Mouse (Mus musculus) layer of hippocampus, adult 18-20 months (tissue): ENCODE results near the gene Nfx1. TPM values are rescaled to one million over a fixed set of nuclear protein-coding genes. Genes with fewer than 3 reads are reported as not detected.

Experiments used
- DNase-seq, 2 experiments: peaks; one replicate each; pipeline ENCODE4 v3.0.0; 2022; ENCODE audit warnings: low spot score in 2 of 2
- total RNA-seq, 2 experiments: library from RNA; stranded (reverse); gene quantifications; 2 replicates each; pipeline ENCODE4 v1.2.3; 2021

Nfx1 gene
- total RNA-seq, 2 experiments from 2014 or later, result 65.6 to 68.7 TPM

DNA sequence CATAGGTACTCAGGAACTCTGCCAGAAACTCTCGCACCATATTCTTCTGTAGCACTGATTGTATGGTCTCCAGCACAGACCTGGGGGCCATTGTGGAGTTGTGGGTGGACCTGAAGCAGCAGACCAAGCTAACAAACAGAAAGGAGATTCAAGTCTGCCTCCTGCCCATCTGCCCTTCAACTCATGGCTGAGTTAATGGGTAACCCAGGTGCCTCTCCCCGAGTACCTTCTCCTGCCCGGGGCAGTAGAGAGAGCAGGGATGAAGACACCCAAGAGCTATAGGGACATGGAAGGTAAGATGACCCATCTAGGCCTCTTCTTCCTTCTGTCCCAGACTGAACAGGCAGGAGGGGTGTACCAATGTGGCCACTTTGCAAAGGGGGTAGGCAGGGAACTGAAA is 74.6 kb downstream of the Nfx1 start:
- no peak for DNase-seq

DNA sequence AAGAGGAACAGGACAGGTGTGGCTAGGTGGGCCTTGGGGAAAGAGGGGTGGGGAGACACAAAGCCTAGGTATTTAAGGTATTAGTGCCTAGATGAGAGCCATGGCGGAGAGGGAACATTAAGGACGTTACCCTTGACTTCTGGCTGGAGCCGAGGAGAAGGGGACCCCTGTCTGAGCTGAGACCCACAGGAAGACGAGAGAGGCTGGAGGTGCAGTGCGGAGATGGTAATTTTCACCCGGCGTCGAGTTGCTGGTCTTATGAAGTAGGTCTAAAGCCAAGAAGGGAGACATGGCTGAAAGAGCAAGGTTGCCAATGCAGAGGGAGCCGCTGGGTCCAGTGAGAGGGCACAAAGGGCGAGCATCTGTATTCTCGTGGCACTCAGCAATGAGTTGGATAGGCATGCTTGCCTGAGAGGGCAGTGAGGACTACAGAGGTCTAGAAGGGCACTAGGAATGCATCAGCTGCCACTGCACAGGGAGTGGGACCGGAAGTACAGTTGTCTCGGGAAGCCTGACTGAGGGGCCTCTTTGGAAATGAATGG is 75.6 kb downstream of the Nfx1 start:
- DNase-seq, result no peak

DNA sequence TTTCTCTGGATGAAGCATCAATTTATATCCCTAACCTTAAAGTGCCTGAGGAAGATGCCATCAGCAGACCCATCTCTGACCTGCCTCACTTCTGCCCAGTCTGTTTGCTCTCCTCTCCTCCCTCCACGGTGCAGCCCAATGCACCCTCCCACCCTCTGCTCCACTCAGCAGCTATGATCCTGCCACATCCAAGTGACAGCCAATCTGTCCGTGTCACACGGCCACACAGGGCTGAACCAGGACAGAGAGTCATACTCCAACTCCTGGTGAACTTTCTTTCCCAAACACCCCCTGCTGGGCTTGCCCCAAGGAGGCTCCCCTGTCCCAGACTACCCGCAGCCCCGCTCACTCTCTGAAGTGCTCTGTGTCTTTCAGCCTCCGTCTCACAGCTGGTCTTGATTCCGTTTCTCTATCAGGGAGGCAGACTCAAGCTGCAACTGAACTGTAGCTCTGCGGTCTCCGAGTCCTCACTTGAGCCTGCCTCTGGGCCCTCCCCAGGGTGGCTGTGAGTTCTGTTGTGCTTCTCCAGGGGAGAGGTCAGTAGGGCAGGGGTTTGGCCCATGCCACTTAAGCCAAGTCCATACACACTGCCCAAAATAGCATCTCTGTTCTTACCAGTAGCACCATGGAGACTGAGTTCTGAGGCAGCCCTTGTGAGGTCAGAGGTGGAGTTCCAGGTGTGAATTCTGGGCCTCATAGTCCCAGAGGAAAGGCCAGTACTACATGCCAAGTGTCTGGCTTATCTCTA is 77.0 kb downstream of the Nfx1 start, which contains the start of gene Aqp7:
TSS of gene Aqp7 (minus strand) at position 616 of the 748 bp plus-strand sequence.
- DNase-seq, result no peak

GRCm38 (mm10) chr4:41048926-41049325 is 78.2 kb downstream of the Nfx1 start:
- no peak for DNase-seq

DNA sequence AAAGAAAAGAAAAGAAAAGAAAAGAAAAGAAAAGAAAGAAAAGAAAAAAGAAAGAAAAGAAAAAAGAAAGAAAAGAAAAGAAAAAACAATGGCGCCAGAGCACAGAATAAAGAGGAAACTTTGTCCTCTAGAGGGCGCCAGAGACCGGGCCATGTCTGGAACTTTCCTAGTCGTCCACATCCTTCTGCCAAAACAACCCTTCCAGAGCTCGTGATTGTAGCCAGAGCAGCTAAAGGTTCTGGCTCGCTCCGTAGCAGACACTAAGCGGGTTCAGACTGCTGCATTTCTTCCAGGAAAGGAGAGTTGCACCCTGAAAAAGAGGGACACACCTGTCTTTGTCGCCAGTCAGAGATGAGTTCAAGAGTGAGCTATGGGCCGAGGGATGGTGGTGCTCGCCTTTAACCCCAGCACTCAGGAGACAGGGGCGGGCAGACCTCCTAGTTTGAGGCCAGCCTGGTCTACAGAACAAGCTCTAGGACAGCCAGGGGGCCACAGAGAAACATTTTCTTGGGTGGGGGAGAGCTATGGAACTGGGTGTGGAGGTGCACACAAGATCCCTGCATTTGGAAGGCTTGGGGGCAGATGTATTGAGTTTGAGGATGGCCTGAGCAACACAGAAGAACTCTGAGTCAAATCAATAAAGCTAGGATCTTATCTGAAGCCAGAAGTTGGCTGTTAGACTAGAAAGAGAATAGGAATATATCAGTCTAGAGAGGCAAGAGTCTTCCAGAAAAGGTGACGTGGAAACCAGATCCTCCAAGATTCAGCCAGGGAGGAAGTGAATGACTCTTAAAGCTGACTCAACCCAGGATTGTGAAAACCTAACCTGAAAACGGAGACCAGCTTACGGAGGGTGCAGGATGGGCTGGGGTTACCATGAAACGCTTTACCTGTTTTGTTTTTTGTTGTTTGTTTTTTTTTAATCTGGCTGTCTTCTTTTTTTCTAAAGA is 80.3 kb downstream of the Nfx1 start:
- DNase-seq, result peak; percentile 63 to 90

- DNase-seq, result no peak
Measured at GRCm38 (mm10) chr4:41051781-41052180, 81.1 kb downstream of the Nfx1 start.

DNA sequence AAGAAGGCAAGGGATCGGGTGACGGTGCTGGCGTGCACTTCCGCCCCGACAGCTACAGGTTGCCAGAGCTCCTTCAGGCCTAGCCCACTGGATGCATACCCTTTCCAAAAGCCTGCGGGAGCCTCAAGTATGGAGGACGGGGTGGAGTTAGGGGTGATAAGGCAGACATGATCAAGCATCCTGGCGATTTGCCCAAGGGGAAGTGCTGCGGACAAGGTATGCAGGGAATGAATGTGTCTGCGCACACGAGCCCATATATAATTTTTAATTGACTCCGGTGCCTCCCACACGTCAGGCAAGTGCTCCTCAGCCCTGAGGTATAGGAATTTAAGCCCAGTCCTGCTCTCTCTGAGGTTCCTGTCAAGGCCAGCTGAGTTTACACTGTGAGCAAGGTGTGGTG is 84.4 kb downstream of the Nfx1 start:
- no peak for DNase-seq

GRCm38 (mm10) chr4:41056253-41056652 is 85.5 kb downstream of the Nfx1 start:
- no peak for DNase-seq

- DNase-seq, result no peak
Measured at GRCm38 (mm10) chr4:41056742-41057332, 86.1 kb downstream of the Nfx1 start.

DNA sequence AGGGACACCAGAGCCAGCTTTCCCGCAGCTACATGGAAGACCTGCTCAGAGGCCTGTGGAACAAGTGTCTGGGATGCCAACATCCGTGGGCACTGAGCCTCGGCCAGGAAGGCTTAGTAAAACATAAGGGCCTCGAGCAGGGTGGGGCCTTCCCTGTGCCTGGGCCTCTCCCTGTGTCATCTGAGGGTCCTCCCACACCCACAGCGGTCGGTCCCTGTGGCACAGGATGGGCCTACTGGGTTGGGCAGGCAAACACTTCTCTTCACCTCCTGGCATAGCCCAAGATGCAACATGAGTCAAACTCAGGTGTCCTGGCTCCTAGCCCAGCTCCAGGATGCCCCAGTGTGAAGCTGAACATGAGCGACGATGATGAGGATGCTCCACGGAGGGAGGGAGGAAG is 86.7 kb downstream of the Nfx1 start:
- no peak for DNase-seq

DNA sequence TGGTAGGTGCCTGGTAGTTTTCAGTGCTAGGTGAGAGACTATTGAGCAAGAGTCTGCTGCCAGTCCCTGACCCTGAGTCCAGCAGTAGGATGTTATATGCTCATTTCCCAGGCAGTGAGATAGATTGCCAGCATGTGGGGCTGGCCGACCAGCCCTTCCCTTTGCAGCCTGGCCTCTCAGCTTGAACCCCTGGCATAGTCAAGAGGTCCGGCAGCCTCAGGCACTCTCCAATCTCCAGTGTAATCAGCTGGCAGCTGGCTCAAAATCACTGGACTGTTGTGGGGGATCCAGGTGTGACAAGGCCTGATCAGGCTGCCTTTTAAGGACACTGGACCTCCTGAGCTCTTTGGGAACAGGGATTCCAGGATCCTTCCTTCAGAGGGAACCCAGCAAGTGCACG is 92.6 kb downstream of the Nfx1 start:
- DNase-seq, result no peak

DNA sequence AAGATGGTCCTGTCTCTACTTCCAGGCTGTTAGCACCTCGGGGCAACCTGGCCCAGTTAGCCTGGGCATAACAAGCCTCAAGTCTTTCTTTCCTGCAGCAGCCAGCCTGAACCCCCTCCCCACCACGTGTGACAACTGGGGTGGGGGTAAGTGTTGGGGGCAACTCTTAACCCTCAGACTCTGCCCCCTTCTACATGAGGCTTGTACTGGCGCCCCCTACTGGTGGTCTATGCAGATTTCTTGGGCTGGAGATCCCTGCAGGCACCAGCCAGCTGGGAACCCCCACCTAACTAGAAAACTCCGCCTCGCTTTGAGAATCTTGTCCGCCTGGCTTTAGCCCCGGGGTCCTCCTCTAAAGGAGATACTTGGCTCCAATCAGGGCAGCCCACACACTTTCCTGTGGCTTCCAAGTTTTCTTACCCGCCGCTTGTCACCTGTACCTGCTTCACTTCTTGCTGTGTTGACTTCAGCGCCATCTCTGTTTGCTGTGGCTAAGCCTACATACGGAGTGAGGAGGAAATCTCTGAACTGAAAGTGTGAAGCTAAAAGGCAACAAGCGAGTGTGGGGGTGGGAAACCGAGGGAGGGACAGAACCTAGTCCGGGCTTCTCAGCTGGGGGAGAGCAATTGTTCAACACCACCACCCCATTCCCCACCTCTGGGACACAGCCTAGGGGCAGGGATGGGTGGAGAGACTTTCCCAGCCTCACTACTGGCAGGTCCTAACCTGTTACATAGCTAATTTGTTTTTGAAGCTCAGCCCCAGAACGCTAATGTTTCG is 93.4 kb downstream of the Nfx1 start:
- no peak for DNase-seq

DNA sequence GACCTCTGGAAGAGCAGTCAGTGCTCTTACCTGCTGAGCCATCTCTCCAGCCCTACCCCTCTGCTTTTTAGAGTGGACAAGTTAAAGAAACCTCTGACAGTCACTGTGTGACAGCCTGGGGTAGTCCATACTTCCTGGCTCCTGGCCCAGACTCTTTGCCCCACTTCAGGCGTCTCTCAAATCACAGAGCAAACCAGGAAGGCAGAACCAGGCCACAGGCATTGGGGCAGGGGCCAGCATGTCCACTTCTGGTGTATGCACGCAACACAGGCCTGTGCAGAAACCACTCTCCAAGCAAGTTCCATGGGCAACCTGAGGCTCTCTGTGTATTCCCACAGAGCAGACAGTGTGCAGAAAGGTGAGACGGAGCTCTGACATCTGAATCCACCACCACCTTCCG is 94.5 kb downstream of the Nfx1 start:
- no peak for DNase-seq

DNA sequence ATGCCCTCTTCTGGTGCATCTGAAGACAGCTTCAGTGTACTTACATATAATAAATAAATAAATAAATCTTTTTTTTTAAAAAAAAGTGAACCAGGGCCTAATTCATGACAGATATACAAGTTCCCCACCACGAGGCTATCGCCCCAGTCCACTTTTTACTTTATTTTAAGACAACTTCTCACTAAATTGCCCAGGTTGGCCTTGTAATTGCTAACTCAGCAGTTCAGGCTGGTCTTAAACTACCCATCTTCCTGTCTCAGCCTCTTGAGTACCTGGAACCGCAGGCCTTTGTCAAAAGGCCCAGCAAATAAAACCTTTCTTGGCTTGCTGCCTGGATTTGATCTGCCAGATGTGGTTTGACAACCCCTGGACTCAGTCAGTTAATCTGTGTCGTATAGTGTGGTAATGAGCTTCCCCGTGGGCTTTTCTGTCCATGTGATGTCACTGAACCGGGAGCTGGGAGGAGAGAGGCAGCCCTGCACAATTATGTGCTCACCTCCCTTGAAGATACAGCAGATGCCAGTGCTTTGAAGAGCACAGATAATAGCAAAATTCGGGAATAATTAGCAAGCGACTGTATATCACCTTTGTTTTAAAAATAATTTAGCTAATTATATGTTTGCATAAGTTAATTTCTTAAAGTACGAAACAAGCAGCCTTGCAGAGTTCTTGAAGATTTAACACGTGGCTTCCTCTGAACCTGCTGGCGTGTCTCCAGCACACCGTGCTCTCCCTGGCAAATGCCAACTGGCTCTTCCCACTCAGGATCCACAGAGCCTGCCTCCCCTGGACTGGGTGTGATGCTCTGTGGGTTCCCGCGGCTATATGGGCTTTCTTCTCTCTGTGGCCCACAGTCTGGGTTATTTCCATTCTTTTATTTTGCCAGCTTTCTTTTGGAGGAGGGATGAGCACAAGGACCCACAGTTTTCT is 101.1 kb downstream of the Nfx1 start:
- no peak for DNase-seq

DNA sequence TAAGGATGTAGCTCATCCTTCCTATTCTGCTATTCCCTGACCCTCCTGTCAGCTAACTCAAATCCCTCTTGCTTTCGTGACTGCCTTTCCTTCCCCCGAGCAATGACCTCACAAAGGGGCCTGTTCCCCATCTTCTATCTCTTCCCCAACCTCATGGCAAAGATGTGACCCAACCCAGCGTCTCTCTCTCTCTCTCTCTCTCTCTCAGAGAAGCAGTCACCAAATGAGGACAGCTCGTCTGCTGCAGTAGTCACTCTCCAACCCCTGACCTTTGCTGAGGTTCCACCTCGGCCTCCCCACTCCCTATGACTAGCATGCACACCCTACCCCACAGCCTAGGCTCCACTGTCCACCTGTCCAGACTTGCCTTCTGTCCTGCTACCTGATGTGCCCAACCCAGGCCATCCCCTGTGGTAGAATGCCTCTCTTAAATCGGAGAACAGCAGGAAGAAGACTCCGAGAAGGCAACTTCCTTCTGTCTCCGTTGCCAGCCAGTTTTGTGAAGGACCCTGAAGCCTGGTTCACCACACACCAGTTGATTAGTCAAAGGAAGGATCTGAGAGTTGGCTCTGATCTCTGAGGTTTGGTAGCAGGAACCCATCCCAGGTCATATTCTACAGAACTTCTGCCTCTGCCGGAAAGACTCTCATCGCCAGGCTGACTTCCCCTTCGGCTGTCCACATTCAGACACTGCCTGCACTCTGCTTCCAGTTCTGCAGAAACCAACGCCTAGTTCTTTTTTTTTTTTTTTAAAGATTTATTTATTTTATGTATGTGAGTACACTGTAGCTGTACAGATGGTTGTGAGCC is 102.5 kb downstream of the Nfx1 start:
- DNase-seq, result no peak

DNA sequence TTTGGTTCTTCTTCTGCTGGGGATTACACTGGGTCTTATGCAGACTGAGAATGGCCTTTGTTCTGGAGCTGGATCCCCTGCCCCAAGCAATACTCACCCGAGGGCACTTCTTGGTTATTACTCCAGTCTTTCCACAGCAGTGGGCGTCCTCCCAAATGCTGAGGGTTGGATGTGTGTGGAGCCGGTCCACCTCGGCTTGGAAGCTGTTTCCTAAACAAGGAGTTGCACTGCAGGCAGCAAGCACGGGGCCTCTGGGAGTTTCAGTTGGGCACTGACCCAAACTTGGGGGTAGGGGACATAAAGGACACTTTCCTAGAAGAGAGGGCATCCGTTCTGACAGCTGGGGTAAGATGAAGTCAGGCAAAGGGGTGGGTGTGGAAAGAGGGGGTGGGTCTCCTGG is 103.8 kb downstream of the Nfx1 start:
- DNase-seq, result no peak
